Mouse (Mus musculus) liver, adult (tissue): ENCODE measurements at regions not wholly inside any gene's neighbourhood (a gene's known extent, or its start where the extent isn't known, plus 50 kb on each side); places are given as distances from the start of the nearest gene placed in this dataset.

ENCODE experiments used
- GATA4 ChIP-seq: IDR thresholded peaks from 2 replicates; pipeline ENCODE4 v1.6.1; 2014; ENCODE audit warnings: mild to moderate bottlenecking, low read length; ENCODE audit not compliant: insufficient replicate concordance

- no peak for TF ChIP-seq GATA4
Observed at GRCm38 (mm10) chr5:12191681-12192080, 191.5 kb upstream of the Sema3d start.

DNA sequence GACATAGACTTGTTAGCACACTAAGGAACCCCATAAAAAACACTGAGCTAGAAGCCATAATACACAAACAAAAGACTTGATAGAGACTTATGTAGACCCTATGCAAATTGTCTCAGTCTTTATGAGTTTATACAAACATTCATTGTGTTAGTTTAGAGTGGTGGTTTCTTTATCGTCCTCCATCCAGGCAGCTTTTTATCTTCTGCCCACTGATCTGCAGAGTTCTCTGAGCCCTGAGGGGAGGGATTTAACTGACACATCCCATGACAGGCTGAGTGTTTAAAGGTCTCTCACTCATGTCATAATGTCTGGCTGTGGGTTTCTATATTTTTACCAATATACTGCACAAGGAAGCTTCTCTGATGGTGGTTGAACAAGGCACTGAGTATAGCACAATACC lies 175.7 kb upstream of the Sema3d start:
- no peak for TF ChIP-seq GATA4

DNA sequence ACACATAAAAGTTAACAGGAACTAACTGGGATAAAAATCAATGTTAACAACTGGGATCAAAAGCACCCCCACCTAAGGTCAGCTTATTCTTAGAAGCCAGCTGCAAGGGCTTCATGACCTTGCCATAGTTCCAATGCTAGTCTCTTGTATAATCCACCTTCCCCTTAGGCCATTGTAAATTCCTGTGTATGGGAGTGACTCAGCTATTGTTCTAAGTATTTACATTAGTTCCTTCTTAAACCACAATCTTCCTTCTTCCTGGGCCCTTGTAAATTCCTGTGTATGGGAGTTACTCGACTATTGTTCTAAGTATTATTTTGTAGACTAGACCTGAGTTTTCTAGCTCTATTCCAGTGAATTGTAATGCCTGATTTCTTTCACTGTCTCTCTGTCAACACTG lies 173.6 kb upstream of the Sema3d start:
- no peak for TF ChIP-seq GATA4

DNA sequence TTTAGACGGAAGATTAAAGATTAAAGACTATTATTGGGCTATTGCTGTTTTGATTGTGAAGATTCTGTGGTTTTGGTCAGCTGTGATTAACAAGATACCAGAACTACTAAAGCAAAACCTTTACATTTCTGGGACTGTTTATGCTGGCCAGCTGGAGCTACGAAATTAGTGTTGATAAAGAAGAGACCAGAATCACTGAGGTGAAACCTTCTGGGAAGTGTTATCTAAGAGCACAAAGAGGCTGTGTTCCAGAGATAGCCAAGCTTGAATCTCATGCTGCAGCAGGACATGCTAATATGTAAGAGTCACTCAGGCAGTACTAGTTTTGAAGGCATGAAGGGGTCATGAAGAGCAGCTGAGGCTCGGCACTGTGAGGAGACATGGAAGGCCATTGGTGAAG lies 169.7 kb upstream of the Sema3d start:
- no peak for TF ChIP-seq GATA4

DNA sequence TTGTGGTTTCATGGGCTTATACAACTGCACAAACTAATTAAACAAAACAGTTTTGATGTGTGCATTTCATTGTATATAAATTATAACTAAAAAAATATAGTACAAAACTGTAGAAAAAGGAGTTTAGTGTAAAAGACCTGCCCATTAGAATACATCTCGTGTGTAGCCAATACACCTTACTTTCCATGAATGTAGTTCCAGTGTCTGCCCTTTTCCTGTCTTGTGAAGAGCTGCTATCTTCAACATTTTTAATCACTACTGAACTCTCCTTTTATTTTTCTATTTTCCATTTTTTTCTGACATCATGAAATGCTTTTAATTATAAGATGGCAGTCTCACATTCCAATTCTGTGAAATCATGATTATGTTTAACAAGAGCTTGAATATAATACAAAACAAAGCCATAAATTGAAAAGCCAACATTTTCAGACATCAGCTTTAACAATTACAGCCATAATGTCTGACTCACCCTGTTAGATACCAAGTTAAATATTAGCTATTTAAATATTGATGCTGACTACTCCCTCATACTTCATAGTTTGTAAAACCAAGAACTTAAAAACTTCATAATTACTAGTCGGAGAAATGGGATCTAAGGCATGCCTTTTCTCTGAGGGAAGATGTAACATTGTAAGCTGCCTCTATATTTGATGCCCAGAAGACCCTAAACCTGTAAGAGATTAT lies 163.6 kb upstream of the Sema3d start:
- no peak for TF ChIP-seq GATA4

- TF ChIP-seq GATA4, result no peak
Observed at GRCm38 (mm10) chr5:12222622-12223021, 160.6 kb upstream of the Sema3d start.

DNA sequence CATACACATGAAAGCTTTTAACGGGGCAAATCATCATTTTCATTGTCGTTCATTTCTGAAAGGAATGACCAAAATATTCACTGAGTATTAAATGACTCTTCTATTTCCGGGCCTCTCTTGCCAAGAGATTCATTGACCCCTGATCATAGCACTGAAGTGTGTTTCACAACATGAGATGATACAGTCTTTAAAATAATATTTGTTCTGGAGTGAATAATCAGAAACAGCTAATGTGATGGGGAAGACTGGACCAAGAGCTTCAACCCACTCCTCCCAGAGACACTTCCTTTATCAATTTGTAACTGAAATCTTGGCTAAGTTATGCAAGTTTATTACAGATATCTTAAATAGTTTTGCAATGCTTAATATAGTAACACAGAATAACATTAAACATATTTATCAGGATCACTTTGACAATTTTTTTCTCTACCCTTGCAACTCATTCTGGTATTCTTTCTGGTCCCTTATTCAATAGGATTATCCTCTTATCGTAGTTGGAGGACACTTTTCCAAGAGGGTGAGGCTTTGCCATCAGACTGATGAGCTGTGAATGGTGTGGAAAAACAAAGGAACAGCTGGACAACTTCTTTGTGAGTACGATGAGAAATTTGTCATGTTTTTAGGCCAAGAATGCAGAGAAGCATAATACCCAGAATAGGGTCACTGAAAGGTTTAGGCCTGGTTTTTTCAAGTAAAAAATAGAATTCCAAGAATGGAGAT lies 149.6 kb upstream of the Sema3d start:
- TF ChIP-seq GATA4, result no peak

GRCm38 (mm10) chr5:12243179-12243805 lies 139.9 kb upstream of the Sema3d start:
- TF ChIP-seq GATA4, result no peak

- no peak for TF ChIP-seq GATA4
Observed at GRCm38 (mm10) chr5:12293685-12294084, 89.5 kb upstream of the Sema3d start.

- TF ChIP-seq GATA4, result no peak
Observed at GRCm38 (mm10) chr5:12297331-12297730, 85.9 kb upstream of the Sema3d start.

GRCm38 (mm10) chr5:12301833-12302808 lies 81.1 kb upstream of the Sema3d start:
- peak; percentile 79 for TF ChIP-seq GATA4

DNA sequence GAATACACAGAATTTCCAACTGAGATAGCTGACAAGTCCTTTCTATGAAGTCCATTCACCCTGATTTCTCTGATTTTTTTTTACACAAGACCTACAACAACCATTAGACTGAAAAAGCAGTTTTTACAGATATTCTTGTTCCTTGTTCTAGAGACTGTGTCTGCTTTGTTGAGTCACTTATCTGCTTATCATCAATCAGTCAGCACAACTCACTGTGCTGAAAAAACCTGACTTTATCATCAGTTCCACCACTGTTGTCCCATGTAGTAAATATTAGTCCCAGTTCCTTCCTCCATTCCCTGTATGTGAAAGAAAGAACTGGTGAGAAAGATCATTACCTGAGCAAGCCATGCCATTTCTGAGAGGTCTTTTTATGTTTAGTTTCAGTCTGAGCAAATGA lies 73.8 kb upstream of the Sema3d start:
- TF ChIP-seq GATA4, result no peak

DNA sequence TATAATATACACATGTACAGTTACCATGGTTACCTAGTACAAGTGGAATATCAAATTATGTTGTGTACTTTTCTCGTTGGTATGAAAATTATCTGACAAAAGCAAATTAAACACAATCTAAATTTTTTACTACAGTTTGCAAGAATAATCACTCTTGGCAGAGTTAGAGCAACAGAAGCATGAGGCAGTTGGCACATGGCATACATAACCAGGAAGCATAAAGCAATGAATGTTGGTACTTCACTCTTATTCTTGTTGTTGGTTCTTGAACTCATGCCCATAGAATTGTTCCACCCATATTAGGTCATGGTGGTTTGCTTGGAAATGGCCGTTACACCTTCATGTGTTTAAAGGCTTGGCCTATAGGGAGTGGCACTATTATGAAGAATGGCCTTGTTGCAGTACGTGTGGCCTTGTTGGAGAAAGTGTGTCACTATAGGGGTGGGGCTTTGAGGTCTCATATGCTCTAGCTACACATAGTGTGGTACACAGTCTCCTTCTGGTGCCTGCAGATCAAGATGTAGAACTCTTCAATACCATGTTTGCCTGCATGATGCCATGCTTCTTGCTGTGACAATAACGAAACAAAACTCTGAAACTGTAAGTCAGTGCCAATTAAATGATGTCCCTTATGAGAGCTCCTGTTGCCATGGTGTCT lies 50.4 kb upstream of the Sema3d start:
- TF ChIP-seq GATA4, result no peak
